Mouse (Mus musculus) cortical plate, adult 2 months (tissue): ENCODE data around the gene Hoxa10.

Source experiments
- CTCF ChIP-seq: fragments of 200-500 bp; IDR thresholded peaks from 2 replicates; pipeline ENCODE4 v1.5.1; 2011; ENCODE audit warnings: mild to moderate bottlenecking, control low read depth, low read length; ENCODE audit not compliant: insufficient read depth; ENCODE audit errors: extremely low read depth
- POLR2A ChIP-seq: fragments of 200-500 bp; IDR thresholded peaks from 2 replicates; pipeline ENCODE4 v1.6.1; 2011; ENCODE audit warnings: mild to moderate bottlenecking, low read length, control low read depth; ENCODE audit not compliant: insufficient read depth; ENCODE audit errors: extremely low read depth

DNA sequence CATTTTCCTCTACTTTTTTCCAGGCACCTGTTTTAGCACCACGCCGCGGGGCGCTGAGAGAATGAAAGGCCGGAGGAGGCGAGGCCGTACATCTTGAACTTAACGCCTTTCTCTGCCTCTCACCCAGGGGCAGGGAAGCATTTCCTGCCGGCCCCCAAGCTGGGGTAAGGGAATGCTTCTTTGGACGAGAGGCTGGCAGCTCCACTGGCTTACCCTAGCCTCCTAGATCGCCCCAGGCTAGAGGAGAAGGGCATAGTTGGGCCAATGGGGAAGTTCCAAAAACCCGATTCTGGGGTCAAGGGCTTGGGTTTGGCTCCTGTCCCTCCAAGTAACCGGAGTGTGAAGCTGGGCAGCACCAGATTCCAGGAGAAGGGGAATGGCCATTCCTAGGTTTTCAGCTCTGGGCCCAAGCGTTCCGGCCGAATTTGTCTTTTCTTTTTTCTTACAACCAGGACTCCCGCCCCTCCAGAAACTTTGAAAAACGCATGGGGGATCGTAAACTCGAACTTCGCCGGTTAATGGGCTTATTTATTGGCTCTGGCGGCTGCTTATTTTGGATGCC is 7.6 kb downstream of the Hoxa10 start:
- TF ChIP-seq CTCF, result no peak
- no peak for TF ChIP-seq POLR2A
